Mouse (Mus musculus) cerebellum, adult 11 months (tissue): ENCODE results near the gene Olfr1432.
"Not testable (repeated sequence)": the region's sequence is repeated elsewhere in the genome, so short reads cannot be mapped to it uniquely, and the experiment has no call there.

Experiments
- DNase-seq: peaks from one replicate; pipeline ENCODE4 v3.0.0; 2022

Gene Olfr1432

GRCm38 (mm10) chr19:12232496-12232895, at the start of gene Olfr1432:
Gene Olfr1432, minus strand, starts transcription at chr19:12232596.
- not testable (repeated sequence) for DNase-seq

DNA sequence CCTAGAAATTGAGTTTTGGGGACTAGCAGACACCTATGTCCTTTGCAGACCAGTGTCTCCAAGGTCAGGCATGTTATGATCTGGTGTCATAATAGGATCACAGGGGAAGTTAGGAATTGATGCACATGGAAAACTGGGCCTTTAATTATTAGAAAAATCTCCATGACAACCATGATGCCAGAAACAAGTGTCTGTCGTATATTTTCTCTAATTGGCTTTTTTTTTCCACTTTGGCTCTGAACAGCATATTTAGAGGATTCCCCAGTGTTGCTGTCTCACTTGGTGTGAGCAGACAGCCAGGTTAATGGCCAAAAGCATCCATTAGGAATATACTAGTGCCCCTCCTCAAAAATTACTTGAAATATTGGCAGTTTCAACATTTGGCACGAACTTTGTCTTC, 47.2 kb upstream of the Olfr1432 start, which contains the start of gene Olfr1434:
Olfr1434 (plus strand) TSS at position 301 of the 400 bp plus-strand sequence.
- no peak for DNase-seq

GRCm38 (mm10) chr19:12260732-12261131, 28.3 kb upstream of the Olfr1432 start, which contains the start of gene Olfr235:
Gene Olfr235, plus strand, starts transcription at chr19:12261032.
- no peak for DNase-seq

DNA sequence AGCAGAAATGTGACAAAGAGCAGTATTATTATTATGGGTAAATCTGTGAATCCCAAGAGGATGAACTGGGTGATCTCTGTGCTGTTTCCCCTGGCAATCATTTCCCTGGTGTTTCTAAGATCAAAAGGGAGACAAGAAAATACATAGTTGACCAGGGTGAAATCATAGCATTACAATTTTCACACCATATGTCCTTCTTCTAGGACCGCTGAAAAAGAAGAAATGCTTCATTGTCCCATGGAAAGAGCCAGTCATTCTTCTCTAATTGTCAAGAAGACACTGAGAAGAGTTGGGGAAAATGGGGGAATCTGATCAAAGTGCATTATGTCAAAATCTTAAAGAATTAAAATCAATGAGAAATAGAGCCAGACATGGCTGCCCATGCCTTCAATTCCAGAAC, 9.2 kb upstream of the Olfr1432 start, which contains the start of gene Olfr262:
Olfr262 (minus strand) TSS at position 101 of the 400 bp plus-strand sequence.
- DNase-seq: no peak

- DNase-seq: no peak
Observed at GRCm38 (mm10) chr19:12200334-12200733, 32.1 kb downstream of the Olfr1432 start, which contains the start of gene Olfr1431. Gene Olfr1431, plus strand, starts transcription at chr19:12200634.

DNA sequence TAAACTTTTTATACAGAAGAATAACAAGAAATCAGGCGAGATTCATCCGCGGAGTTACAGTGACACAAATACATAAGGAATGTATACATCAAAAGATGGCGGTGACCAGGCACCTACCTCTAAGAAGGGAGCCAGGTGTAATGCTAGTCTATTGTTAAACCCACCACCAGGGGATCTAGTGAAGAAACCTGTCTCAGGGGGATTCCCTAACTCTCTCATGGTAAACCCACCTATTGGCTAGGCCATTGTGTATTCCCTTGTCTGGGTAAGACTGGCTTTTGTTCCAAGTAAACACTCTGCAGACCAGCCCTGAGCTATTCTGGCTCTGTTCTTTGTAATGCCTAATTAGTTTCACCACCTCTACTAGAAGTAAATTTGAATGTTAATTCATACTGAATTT, 33.3 kb downstream of the Olfr1432 start:
- DNase-seq: not testable (repeated sequence)
